In the genomic region with DNA sequence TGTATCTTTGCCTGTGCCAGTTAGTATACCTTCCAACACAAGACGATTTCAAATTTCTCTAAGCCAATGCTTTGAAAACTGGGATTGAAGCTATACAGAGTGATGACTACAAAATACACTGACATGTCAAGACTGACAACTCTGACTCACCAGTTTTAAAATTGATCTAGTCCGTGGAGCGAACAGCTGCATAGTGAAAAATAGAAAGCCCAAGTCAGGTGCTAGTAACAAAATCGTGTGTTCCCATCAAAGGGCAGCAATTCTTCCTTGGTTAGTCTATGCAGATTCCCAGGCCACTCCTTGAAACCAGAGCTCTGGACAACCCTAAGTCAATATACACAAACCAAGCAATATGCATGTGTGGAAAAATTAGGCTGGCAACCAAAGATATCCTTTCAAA, we compare ENCODE assay signal across 31 mouse cellular contexts.
"Had no signal": no experiment of that assay in that cellular context is flagged by ENCODE, and none has a peak within 500 bp of the region (broad histone marks: within the 10 kb centered on the region; RNA-seq: fewer than 3 reads in every experiment).

No protein-coding gene starts in this region.

- H3K36me3 ChIP-seq: limb, embryonic 10.5 days; limb, embryonic 12.5 days; limb, embryonic 13.5 days; limb, embryonic 15.5 days; liver, embryonic 12.5 days; liver, embryonic 13.5 days; liver, embryonic 15.5 days; lung, embryonic 15.5 days; midbrain, embryonic 10.5 days; midbrain, embryonic 12.5 days; midbrain, embryonic 13.5 days; midbrain, embryonic 15.5 days had no signal

- H3K27ac ChIP-seq: left cerebral cortex, adult 2 months; limb, embryonic 10.5 days; limb, embryonic 12.5 days; limb, embryonic 13.5 days; limb, embryonic 15.5 days; liver, embryonic 12.5 days; liver, embryonic 13.5 days; liver, embryonic 14.5 days; liver, embryonic 15.5 days; lung, embryonic 15.5 days; macrophage; midbrain, embryonic 10.5 days; midbrain, embryonic 12.5 days; midbrain, embryonic 13.5 days; midbrain, embryonic 15.5 days had no signal

- ATAC-seq: liver, embryonic 12.5 days; liver, postnatal 0 days; lung, postnatal 0 days; midbrain, embryonic 13.5 days; midbrain, embryonic 15.5 days; midbrain, embryonic 16.5 days had no signal

- H3K4me2 ChIP-seq: limb, embryonic 12.5 days; limb, embryonic 13.5 days; limb, embryonic 15.5 days; liver, embryonic 11.5 days; liver, embryonic 12.5 days; liver, embryonic 13.5 days; liver, embryonic 15.5 days; lung, embryonic 14.5 days; lung, embryonic 15.5 days; midbrain, embryonic 11.5 days; midbrain, embryonic 12.5 days; midbrain, embryonic 13.5 days had no signal

- H3K9me3 ChIP-seq: limb, embryonic 10.5 days; limb, embryonic 12.5 days; limb, embryonic 13.5 days; limb, embryonic 15.5 days; liver, embryonic 12.5 days; liver, embryonic 13.5 days; liver, embryonic 15.5 days; lung, embryonic 15.5 days; megakaryocyte, embryonic 14.5 days; midbrain, embryonic 10.5 days; midbrain, embryonic 12.5 days; midbrain, embryonic 13.5 days; midbrain, embryonic 15.5 days had no signal

- H3K4me1 ChIP-seq: limb, embryonic 10.5 days; limb, embryonic 12.5 days; limb, embryonic 13.5 days; limb, embryonic 15.5 days; liver, embryonic 12.5 days; liver, embryonic 13.5 days; liver, embryonic 15.5 days; lung, embryonic 15.5 days; megakaryocyte, embryonic 14.5 days; midbrain, embryonic 12.5 days; midbrain, embryonic 13.5 days; midbrain, embryonic 15.5 days had no signal

- H3K27me3 ChIP-seq: limb, embryonic 12.5 days; limb, embryonic 13.5 days; limb, embryonic 15.5 days; liver, embryonic 12.5 days; liver, embryonic 13.5 days; liver, embryonic 15.5 days; lung, embryonic 15.5 days; megakaryocyte, embryonic 14.5 days; midbrain, embryonic 12.5 days; midbrain, embryonic 13.5 days; midbrain, embryonic 15.5 days had no signal

- H3K4me3 ChIP-seq: left cerebral cortex, adult 2 months; limb, embryonic 10.5 days; limb, embryonic 12.5 days; limb, embryonic 13.5 days; limb, embryonic 15.5 days; liver, embryonic 12.5 days; liver, embryonic 13.5 days; liver, embryonic 15.5 days; lung, embryonic 15.5 days; megakaryocyte, embryonic 14.5 days; midbrain, embryonic 10.5 days; midbrain, embryonic 12.5 days; midbrain, embryonic 13.5 days; midbrain, embryonic 15.5 days had no signal

- H3K9ac ChIP-seq: limb, embryonic 12.5 days; limb, embryonic 13.5 days; limb, embryonic 15.5 days; liver, embryonic 12.5 days; liver, embryonic 13.5 days; liver, embryonic 14.5 days; liver, embryonic 15.5 days; liver, postnatal 0 days; lung, embryonic 14.5 days; lung, embryonic 15.5 days; midbrain, embryonic 12.5 days; midbrain, embryonic 13.5 days; midbrain, embryonic 15.5 days had no signal

- DNase-seq: left cerebral cortex, postnatal 4 days; liver; liver, embryonic 13.5 days; liver, postnatal 0 days; lung, adult 18-20 months; lung, adult 2 months; lung, embryonic 14.5 days; lung, postnatal 10 days; lung, postnatal 14 days; lung, postnatal 36 days; lung, postnatal 4 days; midbrain, embryonic 14.5 days had no signal
